Mouse (Mus musculus) heart, adult 2 months (tissue): ENCODE measurements around the gene Stk40.

Experiments
- CTCF ChIP-seq: fragments of 200-600 bp; IDR thresholded peaks from 2 replicates; pipeline ENCODE4 v1.8.1; 2022; ENCODE audit warnings: antibody characterized with exemption, mild to moderate bottlenecking, moderate library complexity
- POLR2A ChIP-seq: fragments of 200-500 bp; IDR thresholded peaks from 2 replicates; pipeline ENCODE4 v1.6.1; 2011; ENCODE audit warnings: mild to moderate bottlenecking, low read depth, low read length, control low read depth; ENCODE audit not compliant: insufficient read depth

- TF ChIP-seq POLR2A (no peak), CTCF (no peak)
These were observed 13.0 kb upstream of the Stk40 start for GRCm38 (mm10) chr4:126090848-126091124.
